ENCODE assay signal across 14 mouse cellular contexts in genomic region chr2:72841367-72841766, GRCm38 (mm10).
A peak's percentile ranks its signal among the peaks of the same experiment; 100 is the strongest.
DNase-seq lines count a peak whose midpoint lies in the region; ATAC-seq lines count a peak whose summit lies in the region.
"Had no signal": no experiment of that assay in that cellular context is flagged by ENCODE, and none has a peak within 500 bp of the region (broad histone marks: within the 10 kb centered on the region; RNA-seq: fewer than 3 reads in every experiment).

No protein-coding gene starts in this region.

- H3K27ac ChIP-seq in hindbrain, embryonic 15.5 days (replicated peaks): 0 out of 2 replicates have a peak overlapping the region, but pooled peaks have one; percentile 2
- no peak overlapping the region for H3K27ac ChIP-seq in hindbrain, embryonic 10.5 days
- peak overlapping the region; percentile 41; the same call in 1 of the 2 replicates for H3K27ac ChIP-seq in neural tube, embryonic 15.5 days (replicated peaks)
- H3K27ac ChIP-seq in midbrain, embryonic 13.5 days: no peak overlapping the region
- H3K27ac ChIP-seq: stomach, embryonic 15.5 days had no signal

- WGBS in hindbrain, embryonic 15.5 days: 44% methylated on average over 5 of the region's 5 CpGs
- WGBS in hindbrain, embryonic 10.5 days: 89% methylated on average over 5 of the region's 5 CpGs
- 42% methylated on average over 5 of the region's 5 CpGs for WGBS in neural tube, embryonic 15.5 days
- 81% methylated on average over 5 of the region's 5 CpGs for WGBS in midbrain, embryonic 13.5 days

- H3K4me1 ChIP-seq in hindbrain, embryonic 15.5 days (replicated peaks): peaks cover 10% of the 10 kb centered on the region
- H3K4me1 ChIP-seq in hindbrain, embryonic 10.5 days (replicated peaks): no peaks in the 10 kb centered on the region; the same call in 1 of the 2 replicates
- peaks cover 10% of the 10 kb centered on the region for H3K4me1 ChIP-seq in neural tube, embryonic 15.5 days
- H3K4me1 ChIP-seq in midbrain, embryonic 13.5 days (replicated peaks): no peaks in the 10 kb centered on the region
- H3K4me1 ChIP-seq: stomach, embryonic 15.5 days had no signal

- no peaks in the 10 kb centered on the region for H3K9me3 ChIP-seq in hindbrain, embryonic 15.5 days
- H3K9me3 ChIP-seq in hindbrain, embryonic 10.5 days: no peaks in the 10 kb centered on the region
- no peaks in the 10 kb centered on the region for H3K9me3 ChIP-seq in neural tube, embryonic 15.5 days (replicated peaks)
- H3K9me3 ChIP-seq in midbrain, embryonic 13.5 days: no peaks in the 10 kb centered on the region
- H3K9me3 ChIP-seq: stomach, embryonic 15.5 days had no signal

- H3K9ac ChIP-seq in hindbrain, embryonic 15.5 days: no peak overlapping the region
- no peak overlapping the region for H3K9ac ChIP-seq in neural tube, embryonic 15.5 days (replicated peaks)
- H3K9ac ChIP-seq in midbrain, embryonic 13.5 days (replicated peaks): no peak overlapping the region
- H3K9ac ChIP-seq: stomach, embryonic 15.5 days had no signal

- H3K36me3 ChIP-seq in hindbrain, embryonic 15.5 days: no peaks in the 10 kb centered on the region
- H3K36me3 ChIP-seq in hindbrain, embryonic 10.5 days: no peaks in the 10 kb centered on the region
- H3K36me3 ChIP-seq in neural tube, embryonic 15.5 days: no peaks in the 10 kb centered on the region
- H3K36me3 ChIP-seq in midbrain, embryonic 13.5 days: no peaks in the 10 kb centered on the region
- H3K36me3 ChIP-seq: stomach, embryonic 15.5 days had no signal

- H3K4me2 ChIP-seq in hindbrain, embryonic 15.5 days: 0 out of 2 replicates have a peak overlapping the region, but pooled peaks have one; percentile 0
- peak overlapping the region; percentile 29; the same call in 1 of the 2 replicates for H3K4me2 ChIP-seq in neural tube, embryonic 15.5 days
- H3K4me2 ChIP-seq in midbrain, embryonic 13.5 days (replicated peaks): no peak overlapping the region
- H3K4me2 ChIP-seq: stomach, embryonic 15.5 days had no signal

- DNase-seq in cerebellum, postnatal 10 days: peak; percentile 32 to 36
- DNase-seq in cerebellum, postnatal 25 days: no peak
- DNase-seq in hindbrain, embryonic 10.5 days (ENCODE audit: low spot score): no peak
- peak; percentile 9 for DNase-seq in right cerebral cortex, adult 18-20 months
- no peak for DNase-seq in right cerebral cortex, postnatal 36 days (ENCODE audit: low spot score in 2 of 2)
- DNase-seq: adrenal gland, postnatal 25 days; cerebellum, adult 9-11 months; kidney, postnatal 10 days; liver had no signal

- H3K27me3 ChIP-seq in hindbrain, embryonic 15.5 days: no peaks in the 10 kb centered on the region
- no peaks in the 10 kb centered on the region for H3K27me3 ChIP-seq in hindbrain, embryonic 10.5 days (ENCODE audit: insufficient read depth, poor library complexity, severe bottlenecking)
- no peaks in the 10 kb centered on the region for H3K27me3 ChIP-seq in neural tube, embryonic 15.5 days (replicated peaks)
- H3K27me3 ChIP-seq in midbrain, embryonic 13.5 days: no peaks in the 10 kb centered on the region
- H3K27me3 ChIP-seq: stomach, embryonic 15.5 days had no signal

- 0 out of 2 replicates have a peak, but pooled peaks have one; percentile 27 for ATAC-seq in hindbrain, embryonic 15.5 days (ENCODE audit: low FRiP score, low read depth)
- no peak; the same call in 1 of the 2 replicates for ATAC-seq in neural tube, embryonic 15.5 days (ENCODE audit: low FRiP score)
- ATAC-seq in midbrain, embryonic 13.5 days: no peak
- ATAC-seq: Patski had no signal

- H3K4me3 ChIP-seq in hindbrain, embryonic 15.5 days: no peak overlapping the region
- no peak overlapping the region for H3K4me3 ChIP-seq in hindbrain, embryonic 10.5 days
- H3K4me3 ChIP-seq in neural tube, embryonic 15.5 days (replicated peaks): no peak overlapping the region
- H3K4me3 ChIP-seq in midbrain, embryonic 13.5 days (replicated peaks): no peak overlapping the region
- H3K4me3 ChIP-seq: stomach, embryonic 15.5 days had no signal

Comparison
In these comparisons a context has a peak if more than half of its experiments do, and no peak if none do; other contexts are left out.
1. DNase-seq: peak in cerebellum, postnatal 10 days (2 of 2) and right cerebral cortex, adult 18-20 months (single experiment); none in cerebellum, postnatal 25 days (0 of 2), hindbrain, embryonic 10.5 days (single experiment) and right cerebral cortex, postnatal 36 days (0 of 2).
2. H3K27ac ChIP-seq: peak in hindbrain, embryonic 15.5 days (single experiment) and neural tube, embryonic 15.5 days (single experiment); none in hindbrain, embryonic 10.5 days (single experiment) and midbrain, embryonic 13.5 days (single experiment).